Mouse (Mus musculus) G1E-ER4 (cell line): ENCODE measurements at regions not wholly inside any gene's neighbourhood (a gene's known extent, or its start where the extent isn't known, plus 50 kb on each side); places are given as distances from the start of the nearest gene placed in this dataset.

Experiments used
- GATA1 ChIP-seq: IDR thresholded peaks from one replicate; pipeline ENCODE4 v1.8.0; 2012; ENCODE audit warnings: low read length, inconsistent platforms

DNA sequence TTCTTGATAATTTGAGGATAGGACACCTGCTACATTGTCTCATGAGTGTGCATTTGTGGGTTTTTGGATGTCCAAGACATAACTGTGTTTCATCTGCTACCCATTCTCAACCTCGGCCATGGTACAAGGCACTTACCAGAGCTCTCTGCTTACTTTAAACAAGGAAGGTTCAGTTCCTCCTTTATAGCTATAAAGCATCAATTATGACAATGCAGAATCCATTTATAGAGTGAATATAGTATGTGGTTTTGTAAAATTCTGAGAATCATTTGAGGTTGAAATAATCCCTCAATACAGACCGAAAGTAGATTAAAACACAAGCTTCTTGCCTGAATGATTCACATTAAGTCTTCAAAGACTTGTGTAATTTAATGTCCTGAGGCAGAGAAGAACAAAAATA, 64.9 kb upstream of the 2210010C04Rik start:
- no peak for TF ChIP-seq GATA1

DNA sequence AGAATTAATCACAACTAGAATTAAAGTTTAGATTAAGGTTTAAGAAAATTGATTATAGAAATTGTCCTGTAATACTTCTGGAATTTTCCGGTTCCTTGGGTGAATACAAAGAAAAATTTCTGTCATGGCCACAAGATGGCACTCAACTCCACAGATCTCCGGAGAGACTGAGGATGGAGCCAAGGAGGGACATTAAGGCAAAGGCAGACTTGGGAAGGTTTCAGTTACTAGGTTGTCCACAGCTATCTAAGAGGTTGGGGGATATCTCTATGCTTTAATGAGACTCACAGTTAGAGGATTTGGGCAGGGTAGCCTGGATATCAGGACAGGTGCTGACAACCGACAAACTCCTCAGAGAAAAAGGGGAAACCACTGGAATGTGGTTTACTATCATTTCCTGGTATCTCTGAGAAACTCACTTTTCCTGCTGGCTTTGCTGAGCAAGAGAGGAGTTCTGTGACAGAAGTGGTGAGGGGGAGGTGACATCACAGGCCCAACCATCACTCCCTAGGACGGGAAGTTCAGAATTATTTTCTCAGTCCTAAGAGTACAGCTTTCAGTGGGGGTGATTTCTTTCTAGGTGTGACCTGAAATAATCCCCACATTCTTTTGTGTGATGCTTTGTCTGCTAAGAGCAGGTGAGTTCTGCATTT, 56.0 kb upstream of the 2210010C04Rik start:
- no peak for TF ChIP-seq GATA1
